Mouse (Mus musculus): ENCODE measurements around the gene March9. TPM values are rescaled to one million over a fixed set of nuclear protein-coding genes. Genes with fewer than 3 reads are reported as not detected.
A peak's percentile ranks its signal among the peaks of the same experiment; 100 is the strongest.

March9 gene
- polyA plus RNA-seq, 1 experiment from 2014 or later: 2.0 TPM

- peaks cover 24% of the 10 kb centered on the region; the same call in 1 of the 2 replicates for H3K4me1 ChIP-seq (ENCODE audit: control insufficient read depth, insufficient read depth, low read length)
- peaks cover 41% of the 10 kb centered on the region for H3K36me3 ChIP-seq (ENCODE audit: control insufficient read depth, insufficient read depth, low read length)
- peak overlapping the region; percentile 71 for H3K4me2 ChIP-seq (replicated peaks; ENCODE audit: low read depth, low read length)
- H3K4me3 ChIP-seq (ENCODE audit: low read depth, low read length): peak overlapping the region; percentile 74
- H3K9ac ChIP-seq (replicated peaks; ENCODE audit: low read depth, low read length): peak overlapping the region; percentile 58
- no peaks in the 10 kb centered on the region for H3K9me3 ChIP-seq (ENCODE audit: control insufficient read depth, low read depth, low read length)
- 4% methylated on average over 30 of the region's 30 CpGs for WGBS
- peak overlapping the region; percentile 94 for H3K27ac ChIP-seq (ENCODE audit: low read length)
- H3K27me3 ChIP-seq (ENCODE audit: control insufficient read depth, insufficient read depth, low read length): no peaks in the 10 kb centered on the region
- ATAC-seq (ENCODE audit: insufficient number of reproducible peaks, insufficient read depth, low FRiP score, low read depth): peak; percentile 43
Observed at GRCm38 (mm10) chr10:127069281-127070189, 9.6 kb upstream of the March9 start.

DNA sequence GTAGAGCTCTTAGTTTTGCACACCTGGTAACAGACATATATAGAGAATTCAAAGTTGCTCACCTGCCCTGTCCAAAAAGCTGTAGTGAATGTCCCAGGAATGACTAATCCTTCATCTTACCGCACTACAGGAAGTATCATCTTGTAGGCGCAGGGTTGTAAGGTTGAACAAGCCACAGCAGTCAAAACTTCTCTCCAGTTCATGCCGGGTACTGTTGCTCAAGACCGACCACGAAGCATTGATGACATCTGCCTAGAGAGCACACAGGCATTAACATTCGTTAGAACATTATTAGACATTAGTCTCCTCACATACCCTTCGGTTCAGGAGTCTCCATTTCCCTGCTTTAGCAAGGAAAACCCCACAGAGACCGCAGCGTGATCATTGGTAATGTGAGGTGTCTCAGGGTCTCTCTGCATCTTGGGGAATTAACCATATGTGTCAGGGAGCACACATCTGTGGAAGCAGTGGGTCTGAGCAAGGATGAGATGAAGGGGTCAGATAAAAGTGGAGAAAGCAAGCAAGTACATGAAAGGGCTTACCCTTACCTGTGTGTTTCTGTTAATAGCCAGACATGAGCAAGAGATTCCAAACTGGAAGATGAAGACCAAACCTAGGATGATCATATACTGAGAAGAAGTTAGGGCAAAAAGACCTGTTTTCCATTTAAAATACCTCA lies 8.5 kb upstream of the March9 start:
- no peak overlapping the region for H3K9ac ChIP-seq (replicated peaks; ENCODE audit: low read depth, low read length)
- peaks cover 41% of the 10 kb centered on the region for H3K36me3 ChIP-seq (ENCODE audit: control insufficient read depth, insufficient read depth, low read length)
- H3K4me2 ChIP-seq (replicated peaks; ENCODE audit: low read depth, low read length): peak overlapping the region; percentile 71
- ATAC-seq (ENCODE audit: insufficient number of reproducible peaks, insufficient read depth, low FRiP score, low read depth): no peak
- 72% methylated on average over 9 of the region's 9 CpGs for WGBS
- H3K27ac ChIP-seq (ENCODE audit: low read length): no peak overlapping the region
- H3K27me3 ChIP-seq (ENCODE audit: control insufficient read depth, insufficient read depth, low read length): no peaks in the 10 kb centered on the region
- H3K9me3 ChIP-seq (ENCODE audit: control insufficient read depth, low read depth, low read length): no peaks in the 10 kb centered on the region
- peaks cover 24% of the 10 kb centered on the region; the same call in 1 of the 2 replicates for H3K4me1 ChIP-seq (ENCODE audit: control insufficient read depth, insufficient read depth, low read length)
- H3K4me3 ChIP-seq (ENCODE audit: low read depth, low read length): peak overlapping the region; percentile 74

- peaks cover 41% of the 10 kb centered on the region for H3K36me3 ChIP-seq (ENCODE audit: control insufficient read depth, insufficient read depth, low read length)
- no peak overlapping the region for H3K4me3 ChIP-seq (ENCODE audit: low read depth, low read length)
- H3K27me3 ChIP-seq (ENCODE audit: control insufficient read depth, insufficient read depth, low read length): no peaks in the 10 kb centered on the region
- H3K4me2 ChIP-seq (replicated peaks; ENCODE audit: low read depth, low read length): no peak overlapping the region
- H3K4me1 ChIP-seq (ENCODE audit: control insufficient read depth, insufficient read depth, low read length): peaks cover 24% of the 10 kb centered on the region; the same call in 1 of the 2 replicates
- no peak overlapping the region for H3K9ac ChIP-seq (replicated peaks; ENCODE audit: low read depth, low read length)
- H3K9me3 ChIP-seq (ENCODE audit: control insufficient read depth, low read depth, low read length): no peaks in the 10 kb centered on the region
- H3K27ac ChIP-seq (ENCODE audit: low read length): no peak overlapping the region
- WGBS: 88% methylated on average over 14 of the region's 14 CpGs
- ATAC-seq (ENCODE audit: insufficient number of reproducible peaks, insufficient read depth, low FRiP score, low read depth): no peak
Observed at GRCm38 (mm10) chr10:127066519-127067018, 6.6 kb upstream of the March9 start.

- ATAC-seq (ENCODE audit: insufficient number of reproducible peaks, insufficient read depth, low FRiP score, low read depth): no peak
- H3K27me3 ChIP-seq (ENCODE audit: control insufficient read depth, insufficient read depth, low read length): no peaks in the 10 kb centered on the region
- peaks cover 41% of the 10 kb centered on the region for H3K36me3 ChIP-seq (ENCODE audit: control insufficient read depth, insufficient read depth, low read length)
- no peaks in the 10 kb centered on the region for H3K9me3 ChIP-seq (ENCODE audit: control insufficient read depth, low read depth, low read length)
- H3K27ac ChIP-seq (ENCODE audit: low read length): no peak overlapping the region
- H3K4me1 ChIP-seq (ENCODE audit: control insufficient read depth, insufficient read depth, low read length): peaks cover 18% of the 10 kb centered on the region; the same call in 1 of the 2 replicates
- H3K9ac ChIP-seq (replicated peaks; ENCODE audit: low read depth, low read length): no peak overlapping the region
- H3K4me3 ChIP-seq (ENCODE audit: low read depth, low read length): no peak overlapping the region
- WGBS: 80% methylated on average over 9 of the region's 9 CpGs
- no peak overlapping the region for H3K4me2 ChIP-seq (replicated peaks; ENCODE audit: low read depth, low read length)
Observed at GRCm38 (mm10) chr10:127065981-127066380, 6.0 kb upstream of the March9 start.

DNA sequence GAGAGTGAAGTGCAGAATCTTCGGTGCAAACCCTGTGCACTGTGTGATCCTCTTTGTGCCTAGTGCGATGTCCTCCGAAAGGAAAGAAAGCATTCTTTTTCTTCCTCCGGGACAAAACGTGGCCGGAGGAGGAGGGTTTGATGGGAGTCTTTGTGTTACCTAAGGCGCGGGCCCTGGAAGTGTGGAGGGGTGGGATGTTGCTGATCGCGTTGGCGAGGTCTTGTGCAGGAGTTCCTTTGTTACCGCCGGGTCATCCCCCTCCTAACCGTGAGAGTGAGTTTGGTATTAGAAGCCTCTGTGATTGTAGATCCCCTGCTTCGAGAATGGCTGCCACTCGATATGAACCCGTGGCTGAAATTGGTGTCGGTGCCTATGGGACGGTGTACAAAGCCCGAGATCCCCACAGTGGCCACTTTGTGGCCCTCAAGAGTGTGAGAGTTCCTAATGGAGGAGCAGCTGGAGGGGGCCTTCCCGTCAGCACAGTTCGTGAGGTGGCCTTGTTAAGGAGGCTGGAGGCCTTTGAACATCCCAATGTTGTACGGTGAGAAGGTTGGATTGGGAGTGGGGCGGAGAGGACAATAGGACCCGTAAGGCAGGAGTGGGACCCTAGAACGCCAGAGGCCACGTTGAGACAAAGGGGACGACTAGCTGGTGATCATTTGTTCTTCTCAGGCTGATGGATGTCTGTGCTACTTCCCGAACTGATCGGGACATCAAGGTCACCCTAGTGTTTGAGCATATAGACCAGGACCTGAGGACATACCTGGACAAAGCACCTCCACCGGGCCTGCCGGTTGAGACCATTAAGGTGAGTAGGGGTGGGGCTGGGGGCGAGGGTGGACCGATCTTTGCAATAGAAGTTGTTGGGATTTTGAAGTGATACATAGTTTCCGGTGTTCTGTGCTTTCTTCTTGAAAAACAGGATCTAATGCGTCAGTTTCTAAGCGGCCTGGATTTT lies 4.2 kb upstream of the March9 start:
- Histone ChIP-seq H3K4me1 (ENCODE audit: control insufficient read depth, insufficient read depth, low read length) (peaks cover 19% of the 10 kb centered on the region), H3K36me3 (ENCODE audit: control insufficient read depth, insufficient read depth, low read length) (peaks cover 41% of the 10 kb centered on the region), H3K27me3 (ENCODE audit: control insufficient read depth, insufficient read depth, low read length) (no peaks in the 10 kb centered on the region), H3K9ac (replicated peaks; ENCODE audit: low read depth, low read length) (peak overlapping the region; percentile 97), H3K4me2 (replicated peaks; ENCODE audit: low read depth, low read length) (peak overlapping the region; percentile 85), H3K9me3 (ENCODE audit: control insufficient read depth, low read depth, low read length) (no peaks in the 10 kb centered on the region), H3K27ac (ENCODE audit: low read length) (peak overlapping the region; percentile 86), H3K4me3 (ENCODE audit: low read depth, low read length) (peak overlapping the region; percentile 81)
- WGBS: 8% methylated on average over 37 of the region's 37 CpGs
- no peak for ATAC-seq (ENCODE audit: insufficient number of reproducible peaks, insufficient read depth, low FRiP score, low read depth)

- under 1% methylated on average over 46 of the region's 46 CpGs for WGBS
- peaks cover 18% of the 10 kb centered on the region for H3K4me1 ChIP-seq (ENCODE audit: control insufficient read depth, insufficient read depth, low read length)
- peak within 1 kb of the TSS; percentile 81 for H3K4me3 ChIP-seq (ENCODE audit: low read depth, low read length)
Observed at GRCm38 (mm10) chr10:127063239-127063872, 3.4 kb upstream of the March9 start, which contains the start of gene Cdk4. Gene Cdk4, plus strand, starts transcription at chr10:127063534.

GRCm38 (mm10) chr10:127062503-127062902 lies 2.5 kb upstream of the March9 start:
- Histone ChIP-seq H3K4me1 (ENCODE audit: control insufficient read depth, insufficient read depth, low read length) (peaks cover 21% of the 10 kb centered on the region; the same call in 1 of the 2 replicates), H3K27ac (ENCODE audit: low read length) (no peak overlapping the region), H3K4me3 (ENCODE audit: low read depth, low read length) (no peak overlapping the region), H3K4me2 (replicated peaks; ENCODE audit: low read depth, low read length) (no peak overlapping the region), H3K36me3 (ENCODE audit: control insufficient read depth, insufficient read depth, low read length) (peaks cover 28% of the 10 kb centered on the region), H3K9ac (replicated peaks; ENCODE audit: low read depth, low read length) (no peak overlapping the region), H3K9me3 (ENCODE audit: control insufficient read depth, low read depth, low read length) (no peaks in the 10 kb centered on the region), H3K27me3 (ENCODE audit: control insufficient read depth, insufficient read depth, low read length) (no peaks in the 10 kb centered on the region)
- 74% methylated on average over 5 of the region's 5 CpGs for WGBS
- ATAC-seq (ENCODE audit: insufficient number of reproducible peaks, insufficient read depth, low FRiP score, low read depth): no peak

More at GRCm38 (mm10) chr10:127063239-127063872, 3.4 kb upstream of the March9 start, which contains the start of gene Cdk4:
- no peaks in the 10 kb centered on the region for H3K27me3 ChIP-seq (ENCODE audit: control insufficient read depth, insufficient read depth, low read length)
- no peaks in the 10 kb centered on the region for H3K9me3 ChIP-seq (ENCODE audit: control insufficient read depth, low read depth, low read length)
- peak; percentile 91 for ATAC-seq (ENCODE audit: insufficient number of reproducible peaks, insufficient read depth, low FRiP score, low read depth)
- H3K9ac ChIP-seq (replicated peaks; ENCODE audit: low read depth, low read length): peak within 1 kb of the TSS; percentile 97
- peaks cover 37% of the 10 kb centered on the region for H3K36me3 ChIP-seq (ENCODE audit: control insufficient read depth, insufficient read depth, low read length)
- peak within 1 kb of the TSS; percentile 85 for H3K4me2 ChIP-seq (replicated peaks; ENCODE audit: low read depth, low read length)
- H3K27ac ChIP-seq (ENCODE audit: low read length): peak within 1 kb of the TSS; percentile 86
